Mouse (Mus musculus): Measurements from ENCODE around the gene Cdc37. TPM values are rescaled to one million over a fixed set of nuclear protein-coding genes. Genes with fewer than 3 reads are reported as not detected.

Gene Cdc37
- polyA plus RNA-seq, 1 experiment, result 24.9 TPM

DNA sequence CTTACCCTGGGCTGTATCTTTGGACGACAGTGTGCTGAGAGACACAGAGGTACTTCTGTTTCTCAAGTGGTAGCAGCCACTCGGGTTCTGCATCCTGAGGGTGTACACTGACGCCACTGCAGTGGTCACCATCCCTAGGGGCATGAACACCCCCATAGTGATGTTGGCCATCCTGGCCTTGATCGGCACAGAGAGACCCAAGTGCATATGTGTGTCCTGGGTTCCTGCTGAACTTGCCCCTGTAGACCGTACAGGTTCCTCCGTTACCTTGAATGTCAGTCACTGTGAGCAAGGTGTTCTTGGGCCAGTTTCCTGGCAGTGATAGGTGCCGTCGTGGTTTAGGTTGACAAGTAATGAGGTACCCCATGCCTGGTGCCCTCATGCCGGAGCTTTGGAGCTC, 56.4 kb downstream of the Cdc37 start:
- no peak overlapping the region for H3K4me3 ChIP-seq (ENCODE audit: low read depth, low read length)
- TF ChIP-seq CTCF (IDR thresholded peaks at IDR 0.05; ENCODE audit: extremely low read depth, insufficient read length, insufficient replicate concordance, low read depth, low read length), result no peak
- H3K27me3 ChIP-seq (ENCODE audit: control insufficient read depth, insufficient read depth, low read length), result no peaks in the 10 kb centered on the region
- H3K4me1 ChIP-seq (ENCODE audit: control insufficient read depth, insufficient read depth, insufficient read length, low read length), result peaks cover 13% of the 10 kb centered on the region; the same call in 1 of the 2 replicates
- peaks cover 15% of the 10 kb centered on the region for H3K36me3 ChIP-seq (ENCODE audit: control insufficient read depth, insufficient read depth, low read length)
- no peak overlapping the region for H3K27ac ChIP-seq (ENCODE audit: insufficient read depth, low read depth, low read length)
- 96% methylated on average over 9 of the region's 9 CpGs for WGBS

DNA sequence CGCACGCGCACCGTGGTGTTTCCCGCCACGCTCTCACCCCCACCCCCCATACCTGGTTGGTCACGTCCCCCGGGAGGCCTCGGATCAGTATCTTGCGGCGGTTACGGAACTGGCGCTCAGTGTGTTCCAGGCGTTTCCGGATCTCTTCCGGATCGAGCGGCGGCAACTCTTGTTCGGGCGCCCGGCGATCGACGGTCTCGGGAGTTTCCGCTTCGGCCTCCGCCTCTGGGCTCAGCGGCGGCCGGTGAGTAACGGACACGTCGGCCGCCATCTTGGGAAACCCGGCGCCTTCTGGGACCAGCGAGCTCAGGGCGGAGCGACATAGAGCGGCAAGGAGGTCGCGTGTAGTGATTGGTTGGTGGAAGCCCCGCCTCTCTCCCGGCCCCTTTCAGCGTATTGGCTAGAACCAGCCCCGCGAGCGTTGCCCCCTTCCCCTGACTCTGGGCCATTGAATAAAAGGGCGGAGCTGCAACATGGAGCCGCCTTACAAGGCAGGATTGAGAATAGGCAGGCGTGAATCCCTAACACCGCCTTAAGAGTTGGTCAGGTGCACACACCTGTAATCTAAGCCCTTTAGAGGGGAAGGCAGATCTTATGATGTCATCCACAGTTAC, 58.0 kb downstream of the Cdc37 start, which contains the start of the genes Gm38431 and Raver1:
TSS of gene Gm38431 (minus strand) at position 291 of the 614 bp plus-strand sequence.
TSS of gene Raver1 (minus strand) at position 302 of the 614 bp plus-strand sequence.
- H3K27me3 ChIP-seq (ENCODE audit: control insufficient read depth, insufficient read depth, low read length), result no peaks in the 10 kb centered on the region
- peak within 1 kb of the TSS; percentile 88 for H3K4me3 ChIP-seq (ENCODE audit: low read depth, low read length)
- peaks cover 17% of the 10 kb centered on the region; the same call in 1 of the 2 replicates for H3K4me1 ChIP-seq (ENCODE audit: control insufficient read depth, insufficient read depth, insufficient read length, low read length)
- H3K36me3 ChIP-seq (ENCODE audit: control insufficient read depth, insufficient read depth, low read length), result peaks cover 27% of the 10 kb centered on the region
- peak within 1 kb of the TSS; percentile 87 for H3K27ac ChIP-seq (ENCODE audit: insufficient read depth, low read depth, low read length)
- under 1% methylated on average over 54 of the region's 54 CpGs for WGBS
- TF ChIP-seq CTCF (IDR thresholded peaks at IDR 0.05; ENCODE audit: extremely low read depth, insufficient read length, insufficient replicate concordance, low read depth, low read length), result no peak
- TF ChIP-seq POLR2A (IDR thresholded peaks at IDR 0.05; ENCODE audit: low read depth, low read length), result peak; percentile 88

- peak overlapping the region; percentile 87 for H3K27ac ChIP-seq (ENCODE audit: insufficient read depth, low read depth, low read length)
These were observed 58.6 kb downstream of the Cdc37 start for GRCm38 (mm10) chr9:21090972-21091706.

DNA sequence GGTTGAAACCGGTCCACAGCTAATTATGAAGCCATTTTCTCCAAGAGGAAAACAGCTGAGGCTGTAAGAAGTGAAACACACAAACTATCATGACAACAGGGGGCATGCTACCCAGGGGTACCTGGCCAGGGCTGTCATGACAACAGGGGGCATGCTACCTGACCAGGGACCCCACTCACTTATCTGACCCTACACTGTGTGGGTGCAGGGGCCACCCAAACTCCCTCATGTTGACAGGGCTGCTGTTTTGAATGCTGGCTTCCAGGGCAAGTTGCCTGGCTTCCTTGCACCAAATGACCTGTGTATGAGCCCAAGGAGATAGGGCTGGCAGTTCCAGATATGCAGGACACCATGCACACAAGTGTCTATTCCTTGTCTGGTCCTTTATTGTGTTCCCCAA, 59.2 kb downstream of the Cdc37 start:
- TF ChIP-seq CTCF (IDR thresholded peaks at IDR 0.05; ENCODE audit: extremely low read depth, insufficient read length, insufficient replicate concordance, low read depth, low read length) (no peak), POLR2A (IDR thresholded peaks at IDR 0.05; ENCODE audit: low read depth, low read length) (no peak)
- Histone ChIP-seq H3K27ac (ENCODE audit: insufficient read depth, low read depth, low read length) (peak overlapping the region; percentile 87), H3K27me3 (ENCODE audit: control insufficient read depth, insufficient read depth, low read length) (no peaks in the 10 kb centered on the region), H3K4me3 (ENCODE audit: low read depth, low read length) (peak overlapping the region; percentile 88), H3K4me1 (ENCODE audit: control insufficient read depth, insufficient read depth, insufficient read length, low read length) (peaks cover 22% of the 10 kb centered on the region), H3K36me3 (ENCODE audit: control insufficient read depth, insufficient read depth, low read length) (peaks cover 39% of the 10 kb centered on the region)
- 57% methylated on average over 1 of the region's 1 CpGs for WGBS

More at GRCm38 (mm10) chr9:21090972-21091706, 58.6 kb downstream of the Cdc37 start:
- TF ChIP-seq CTCF (IDR thresholded peaks at IDR 0.05; ENCODE audit: extremely low read depth, insufficient read length, insufficient replicate concordance, low read depth, low read length), result no peak
- no peak for TF ChIP-seq POLR2A (IDR thresholded peaks at IDR 0.05; ENCODE audit: low read depth, low read length)
- Histone ChIP-seq H3K4me1 (ENCODE audit: control insufficient read depth, insufficient read depth, insufficient read length, low read length) (peaks cover 20% of the 10 kb centered on the region), H3K27me3 (ENCODE audit: control insufficient read depth, insufficient read depth, low read length) (no peaks in the 10 kb centered on the region), H3K36me3 (ENCODE audit: control insufficient read depth, insufficient read depth, low read length) (peaks cover 34% of the 10 kb centered on the region), H3K4me3 (ENCODE audit: low read depth, low read length) (peak overlapping the region; percentile 88)
- WGBS, result 1% methylated on average over 24 of the region's 24 CpGs

DNA sequence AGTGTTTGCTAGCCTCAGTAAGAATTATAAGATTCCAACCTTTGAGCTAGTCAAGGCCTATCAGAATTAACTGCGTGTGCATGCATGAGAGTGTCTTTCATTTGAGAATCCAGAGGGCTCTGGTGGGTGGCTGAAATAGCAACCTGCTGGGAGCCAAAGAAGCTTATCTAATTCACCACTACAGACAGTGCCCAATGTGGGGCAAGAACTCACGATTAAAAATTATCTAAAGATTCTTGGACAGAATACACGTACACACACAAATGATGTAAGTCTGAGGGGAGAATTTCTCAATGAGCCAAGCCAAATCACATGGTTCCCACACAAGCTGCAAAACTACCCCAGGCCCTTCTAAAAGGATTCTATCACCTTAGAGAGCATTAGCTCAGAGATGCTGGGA, 66.5 kb downstream of the Cdc37 start:
- WGBS, result 77% methylated on average over 3 of the region's 3 CpGs
- Histone ChIP-seq H3K4me3 (ENCODE audit: low read depth, low read length) (no peak overlapping the region), H3K36me3 (ENCODE audit: control insufficient read depth, insufficient read depth, low read length) (peaks cover 85% of the 10 kb centered on the region), H3K4me1 (ENCODE audit: control insufficient read depth, insufficient read depth, insufficient read length, low read length) (peaks cover 9% of the 10 kb centered on the region), H3K27ac (ENCODE audit: insufficient read depth, low read depth, low read length) (no peak overlapping the region), H3K27me3 (ENCODE audit: control insufficient read depth, insufficient read depth, low read length) (no peaks in the 10 kb centered on the region)
- TF ChIP-seq CTCF (IDR thresholded peaks at IDR 0.05; ENCODE audit: extremely low read depth, insufficient read length, insufficient replicate concordance, low read depth, low read length), result no peak
- no peak for TF ChIP-seq POLR2A (IDR thresholded peaks at IDR 0.05; ENCODE audit: low read depth, low read length)

Other genes with a start within 250 kb of the Cdc37 start
- 10.4 and 21.7 TPM in 2 replicates for gene Dnmt1, start 190.1 kb downstream of the Cdc37 start, polyA plus RNA-seq (2012; rRNA removed)
- gene S1pr2, start 173.2 kb downstream of the Cdc37 start, polyA plus RNA-seq (2012; rRNA removed), result 2.5 and 2.9 TPM in 2 replicates
- gene Mrpl4, start 147.2 kb downstream of the Cdc37 start, polyA plus RNA-seq (2012; rRNA removed), result 81.8 and 143 TPM in 2 replicates
- gene Icam1, start 134.0 kb downstream of the Cdc37 start, polyA plus RNA-seq (2012; rRNA removed), result 6.8 and 9.4 TPM in 2 replicates
- 0.32 and 0.37 TPM in 2 replicates for gene Icam4, start 120.6 kb downstream of the Cdc37 start, polyA plus RNA-seq (2012; rRNA removed)
- gene Icam5, start 117.9 kb downstream of the Cdc37 start, polyA plus RNA-seq (2012; rRNA removed), result 0.11 TPM in 2 replicates
- gene Zglp1, start 82.9 kb downstream of the Cdc37 start, polyA plus RNA-seq (2012; rRNA removed), result 0.80 TPM in 1 of 2 replicates, not detected in the other
- gene Gm49373, start 76.9 kb downstream of the Cdc37 start, polyA plus RNA-seq (2012; rRNA removed), result 0.09 and 0.16 TPM in 2 replicates
- gene Fdx1l, start 76.4 kb downstream of the Cdc37 start, polyA plus RNA-seq (2012; rRNA removed), result 37.0 and 60.8 TPM in 2 replicates
- 6.2 and 21.8 TPM in 2 replicates for gene Gm38431, start 58.0 kb downstream of the Cdc37 start, polyA plus RNA-seq (2012; rRNA removed)
- 34.2 and 90.8 TPM in 2 replicates for gene Raver1, start 58.0 kb downstream of the Cdc37 start, polyA plus RNA-seq (2012; rRNA removed)
- 16.3 and 31.2 TPM in 2 replicates for gene Tyk2, start 18.7 kb downstream of the Cdc37 start, polyA plus RNA-seq (2012; rRNA removed)
- gene Pde4a, start 15.7 kb upstream of the Cdc37 start, polyA plus RNA-seq (2012; rRNA removed), result 5.1 and 7.1 TPM in 2 replicates
- 56.6 and 103 TPM in 2 replicates for gene Keap1, start 89.4 kb upstream of the Cdc37 start, polyA plus RNA-seq (2012; rRNA removed)
- gene S1pr5, start 98.5 kb upstream of the Cdc37 start, polyA plus RNA-seq (2012; rRNA removed), result 0.08 and 0.18 TPM in 2 replicates
- gene Atg4d, start 115.3 kb upstream of the Cdc37 start, polyA plus RNA-seq (2012; rRNA removed), result 70.1 and 144 TPM in 2 replicates
- 9.1 and 9.6 TPM in 2 replicates for gene Kri1, start 138.0 kb upstream of the Cdc37 start, polyA plus RNA-seq (2012; rRNA removed)
- 11.0 and 27.1 TPM in 2 replicates for gene Cdkn2d, start 141.4 kb upstream of the Cdc37 start, polyA plus RNA-seq (2012; rRNA removed)
- 36.4 and 69.5 TPM in 2 replicates for gene Ap1m2, start 162.4 kb upstream of the Cdc37 start, polyA plus RNA-seq (2012; rRNA removed)
- 11.9 and 12.7 TPM in 2 replicates for gene Slc44a2, start 170.7 kb upstream of the Cdc37 start, polyA plus RNA-seq (2012; rRNA removed)
- 18.8 and 30.7 TPM in 2 replicates for gene Ilf3, start 217.9 kb upstream of the Cdc37 start, polyA plus RNA-seq (2012; rRNA removed)

Measured in small intestine, adult 2 months (tissue).